In genomic region chr8:69328301-69329288, GRCm38 (mm10) we compare ENCODE assay signal across 8 mouse cellular contexts. TPM values are rescaled to one million over a fixed set of nuclear protein-coding genes. Genes with fewer than 3 reads are reported as not detected.
DNase-seq lines count a peak whose midpoint lies in the region; ATAC-seq and TF ChIP-seq lines count a peak whose summit lies in the region.

No protein-coding gene starts in this region.

- peak overlapping the region; percentile 33 for H3K9ac ChIP-seq in lung, embryonic 14.5 days

- peak; percentile 78 for TF ChIP-seq CTCF in G1E (IDR thresholded peaks at IDR 0.05; ENCODE audit: low read depth, low read length)
- TF ChIP-seq CTCF in lung, embryonic 14.5 days (IDR thresholded peaks at IDR 0.05; ENCODE audit: low read depth) = peak; percentile 90
- TF ChIP-seq CTCF in olfactory bulb, adult 2 months (IDR thresholded peaks at IDR 0.05; ENCODE audit: insufficient read depth, low read depth, low read length) = no peak
- no peak for TF ChIP-seq CTCF in thymus, adult 2 months (IDR thresholded peaks at IDR 0.05; ENCODE audit: borderline replicate concordance, control insufficient read depth, extremely low read depth, insufficient read depth, low read length, poor library complexity)

- peak; percentile 28; the same call in 1 of the 2 replicates for ATAC-seq in G1E (ENCODE audit: extremely low read depth, insufficient number of reproducible peaks, low FRiP score, poor library complexity, severe bottlenecking)
- ATAC-seq in frontal cortex, adult (ENCODE audit: low TSS enrichment) = peak; percentile 98
- peak; percentile 95 to 96 for ATAC-seq in hematopoietic stem cell, adult 5-6 weeks (replicated peaks in 1 of 2; ENCODE audit: insufficient read depth in 1 of 2, low FRiP score in 2 of 2, low TSS enrichment in 1 of 2, low read depth in 1 of 2, poor library complexity in 2 of 2, severe bottlenecking in 2 of 2)
- ATAC-seq in lung, embryonic 14.5 days (ENCODE audit: insufficient read depth) = peak; percentile 83

- peak; percentile 19 for DNase-seq in G1E (ENCODE audit: low spot score)
- peak; percentile 85 to 94 for DNase-seq in cerebellum, adult 18-20 months
- peak; percentile 76 to 94 for DNase-seq in layer of hippocampus, adult 8-10 months (ENCODE audit: low spot score in 2 of 2)
- peak; percentile 94 for DNase-seq in lung, embryonic 14.5 days
- DNase-seq in thymus, adult 2 months = peak; percentile 79

- H3K27ac ChIP-seq in lung, embryonic 14.5 days (ENCODE audit: low read depth) = no peak overlapping the region
- H3K27ac ChIP-seq in olfactory bulb, adult 2 months (ENCODE audit: insufficient read depth, low read depth, low read length) = no peak overlapping the region
- no peak overlapping the region for H3K27ac ChIP-seq in thymus, adult 2 months (ENCODE audit: control insufficient read depth, insufficient read depth, low read length)

- no peak for TF ChIP-seq POLR2A in olfactory bulb, adult 2 months (IDR thresholded peaks at IDR 0.05; ENCODE audit: insufficient read depth, low read depth, low read length)
- TF ChIP-seq POLR2A in thymus, adult 2 months (IDR thresholded peaks at IDR 0.05; ENCODE audit: control insufficient read depth, extremely low read depth, insufficient read depth, low read length, poor library complexity) = no peak

- no peaks in the 10 kb centered on the region for H3K9me3 ChIP-seq in G1E (replicated peaks)
- H3K9me3 ChIP-seq in lung, embryonic 14.5 days (ENCODE audit: low read depth, low read length) = no peaks in the 10 kb centered on the region

- H3K4me1 ChIP-seq in G1E (ENCODE audit: insufficient read depth, low read depth, low read length) = no peaks in the 10 kb centered on the region
- no peaks in the 10 kb centered on the region for H3K4me1 ChIP-seq in lung, embryonic 14.5 days (ENCODE audit: insufficient read depth)
- H3K4me1 ChIP-seq in olfactory bulb, adult 2 months (ENCODE audit: control insufficient read depth, insufficient read depth, low read length) = no peaks in the 10 kb centered on the region
- peaks cover 3% of the 10 kb centered on the region for H3K4me1 ChIP-seq in thymus, adult 2 months (replicated peaks; ENCODE audit: control insufficient read depth, insufficient read depth, low read length)

- H3K27me3 ChIP-seq in G1E (ENCODE audit: insufficient read depth, low read length) = no peaks in the 10 kb centered on the region
- H3K27me3 ChIP-seq in lung, embryonic 14.5 days (ENCODE audit: insufficient read depth, low read length) = no peaks in the 10 kb centered on the region
- H3K27me3 ChIP-seq in thymus, adult 2 months (ENCODE audit: control insufficient read depth, insufficient read depth, low read length) = no peaks in the 10 kb centered on the region

- H3K4me3 ChIP-seq in G1E (ENCODE audit: low read depth, low read length) = no peak overlapping the region
- H3K4me3 ChIP-seq in lung, embryonic 14.5 days (ENCODE audit: low read depth, low read length) = peak overlapping the region; percentile 28
- H3K4me3 ChIP-seq in olfactory bulb, adult 2 months (ENCODE audit: insufficient read depth, low read depth, low read length) = peak overlapping the region; percentile 50
- H3K4me3 ChIP-seq in thymus, adult 2 months (ENCODE audit: control insufficient read depth, insufficient read depth, low read length) = peak overlapping the region; percentile 30; the same call in 1 of the 2 replicates

- H3K36me3 ChIP-seq in G1E (replicated peaks) = no peaks in the 10 kb centered on the region
- H3K36me3 ChIP-seq in lung, embryonic 14.5 days (ENCODE audit: insufficient read depth) = no peaks in the 10 kb centered on the region
- no peaks in the 10 kb centered on the region for H3K36me3 ChIP-seq in thymus, adult 2 months (ENCODE audit: control insufficient read depth, insufficient read depth, low read length)

- WGBS in lung, embryonic 14.5 days = 12% methylated on average over 24 of the region's 24 CpGs
- 7% methylated on average over 24 of the region's 24 CpGs for WGBS in olfactory bulb, adult 2 months
- 6% methylated on average over 24 of the region's 24 CpGs for WGBS in thymus, adult 2 months

- H3K4me2 ChIP-seq in lung, embryonic 14.5 days = peak overlapping the region; percentile 63

RNA-seq across cellular contexts. Expression of gene D130040H23Rik, which starts 57.7 kb away (rescaled TPM):
- total RNA-seq in G1E (2014; fragmentation: Nextera tagmentation) = 0.90 and 2.5 TPM in 2 replicates
- total RNA-seq in G1E (2017) = 0.87 and 0.93 TPM in 2 replicates
- not detected in 2 replicates for polyA plus RNA-seq in G1E (2012)
- 11.7 and 22.1 TPM in 2 replicates for total RNA-seq in hematopoietic stem cell, adult 5-6 weeks (2017)
- 10 to 100 TPM; 23.5 to 29.4 (median 27.6) TPM for total RNA-seq in layer of hippocampus, adult 8-10 months (2022)
- polyA plus RNA-seq in lung, embryonic 14.5 days (2014; fragmentation: Nextera tagmentation; extraction: Ambion mirVana) = 5.4 and 5.6 TPM in 2 replicates
- not detected in 2 replicates for polyA plus RNA-seq in olfactory bulb, adult 2 months (2012; ENCODE audit: insufficient read depth, insufficient read length, low replicate concordance, missing spikeins)
- 0.31 and 1.00 TPM in 2 replicates for polyA plus RNA-seq in thymus, adult 2 months (2012; rRNA removed)

Comparison
In these comparisons a context has a peak if more than half of its experiments do, and no peak if none do; other contexts are left out.
1. ATAC-seq: peak in every context shown above with its lines; median percentile 98 in frontal cortex, adult; 96 in hematopoietic stem cell, adult 5-6 weeks; 83 in lung, embryonic 14.5 days; 28 in G1E.
2. DNase-seq: peak in every context shown above with its lines; median percentile 94 in lung, embryonic 14.5 days; 90 in cerebellum, adult 18-20 months; 85 in layer of hippocampus, adult 8-10 months; 79 in thymus, adult 2 months; 19 in G1E.
3. CTCF ChIP-seq: peak in G1E (single experiment) and lung, embryonic 14.5 days (single experiment); none in olfactory bulb, adult 2 months (single experiment) and thymus, adult 2 months (single experiment).